Mouse (Mus musculus) forebrain, postnatal 0 days (tissue): ENCODE results near the gene Cyp27b1. TPM values are rescaled to one million over a fixed set of nuclear protein-coding genes. Genes with fewer than 3 reads are reported as not detected.

ENCODE experiments used
- ATAC-seq: fragments of 200-750 bp; cut with Nextera tagmentation; 2 replicates; pipeline ENCODE4 v1.8.0; 2017; ENCODE audit warnings: mild to moderate bottlenecking, moderate library complexity
- DNase-seq: peaks from one replicate; pipeline ENCODE4 v3.0.0-alpha.2; 2015
- H3K27ac ChIP-seq: fragments of 300-500 bp; sonication (generic); 2 replicates; pipeline ENCODE4 v1.5.1; 2014; ENCODE audit warnings: low read depth, mild to moderate bottlenecking, antibody characterized with exemption, low read length, moderate library complexity, mixed read lengths
- H3K27me3 ChIP-seq: fragments of 300-500 bp; sonication (generic); 2 replicates; pipeline ENCODE4 v1.6.1; 2014; ENCODE audit warnings: mild to moderate bottlenecking, low read length, mixed read lengths; ENCODE audit not compliant: insufficient read depth
- H3K36me3 ChIP-seq: fragments of 300-500 bp; sonication (generic); 2 replicates; pipeline ENCODE4 v1.6.1; 2014; ENCODE audit warnings: mild to moderate bottlenecking, moderate library complexity; ENCODE audit not compliant: insufficient read depth
- H3K4me1 ChIP-seq: fragments of 300-500 bp; sonication (generic); 2 replicates; pipeline ENCODE4 v1.6.1; 2014; ENCODE audit warnings: antibody characterized with exemption; ENCODE audit not compliant: insufficient read depth
- H3K4me2 ChIP-seq: fragments of 300-500 bp; sonication (generic); 2 replicates; pipeline ENCODE4 v1.6.1; 2014; ENCODE audit warnings: low read depth, mild to moderate bottlenecking, moderate library complexity
- H3K4me3 ChIP-seq: fragments of 300-500 bp; sonication (generic); 2 replicates; pipeline ENCODE4 v1.5.1; 2014; ENCODE audit warnings: low read depth, low read length, mixed read lengths
- H3K9ac ChIP-seq: fragments of 300-500 bp; sonication (generic); 2 replicates; pipeline ENCODE4 v1.6.1; 2014; ENCODE audit warnings: mild to moderate bottlenecking
- H3K9me3 ChIP-seq: fragments of 300-500 bp; sonication (generic); 2 replicates; pipeline ENCODE4 v1.6.1; 2016; ENCODE audit warnings: low read length
- CTCF ChIP-seq: sonication (generic); IDR thresholded peaks from 2 replicates; pipeline ENCODE4 v1.5.1; 2016; ENCODE audit warnings: antibody characterized with exemption, control low read depth, low read depth
- WGBS: fragments of 180-500 bp; shearing (Covaris S2); extraction: QIAGEN DNeasy Blood & Tissue Kit; methylation state at CpG from one replicate; pipeline ENCODE4 v1.1.7; 2014; 5-methylcytosine and 5-hydroxymethylcytosine counted together
- polyA plus RNA-seq: library from polyadenylated mRNA; unstranded; fragments of >200 nt; fragmentation: Nextera tagmentation; extraction: Ambion mirVana; gene quantifications from 2 replicates; pipeline ENCODE4 v1.2.1, GENCODE M21; 2015
- total RNA-seq: library from RNA; depleted of rRNA; stranded (reverse); fragments of >200 nt; gene quantifications from 2 replicates; pipeline ENCODE4 v1.2.3, GENCODE M21; 2014

Cyp27b1 gene
- total and polyA plus RNA-seq, 2 experiments from 2014 or later: 0.11 to 0.33 TPM

DNA sequence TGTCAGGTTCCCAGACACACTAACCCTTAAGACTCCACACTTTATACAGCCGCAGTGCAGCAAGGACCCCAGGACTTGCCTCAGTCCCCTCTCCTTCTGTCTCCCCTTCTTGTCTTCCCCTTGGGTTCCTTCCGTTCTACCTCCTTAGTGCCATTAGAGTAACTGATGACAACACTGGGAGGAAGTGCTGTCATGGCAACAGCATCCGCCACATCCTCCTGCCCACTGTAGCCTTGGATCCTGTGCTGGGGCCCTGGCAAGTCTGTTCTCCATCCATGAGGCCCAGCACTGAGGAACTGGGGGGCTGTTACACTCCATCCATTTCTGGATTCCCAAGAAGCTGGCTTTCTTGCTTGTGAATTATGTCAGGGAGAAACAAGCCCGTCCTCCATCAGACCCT, 28.0 kb downstream of the Cyp27b1 start:
- ATAC-seq (no peak), DNase-seq (no peak)
- Histone ChIP-seq H3K27ac (0 out of 2 replicates have a peak overlapping the region, but pooled peaks have one; percentile 4), H3K9me3 (no peaks in the 10 kb centered on the region), H3K9ac (no peak overlapping the region), H3K4me3 (no peak overlapping the region), H3K36me3 (no peaks in the 10 kb centered on the region), H3K4me1 (0 out of 2 replicates have a peak, but pooled peaks cover 9% of the 10 kb centered on the region), H3K27me3 (no peaks in the 10 kb centered on the region), H3K4me2 (0 out of 2 replicates have a peak overlapping the region, but pooled peaks have one; percentile 10)
- no peak for TF ChIP-seq CTCF
- 39% methylated on average over 4 of the region's 4 CpGs for WGBS

DNA sequence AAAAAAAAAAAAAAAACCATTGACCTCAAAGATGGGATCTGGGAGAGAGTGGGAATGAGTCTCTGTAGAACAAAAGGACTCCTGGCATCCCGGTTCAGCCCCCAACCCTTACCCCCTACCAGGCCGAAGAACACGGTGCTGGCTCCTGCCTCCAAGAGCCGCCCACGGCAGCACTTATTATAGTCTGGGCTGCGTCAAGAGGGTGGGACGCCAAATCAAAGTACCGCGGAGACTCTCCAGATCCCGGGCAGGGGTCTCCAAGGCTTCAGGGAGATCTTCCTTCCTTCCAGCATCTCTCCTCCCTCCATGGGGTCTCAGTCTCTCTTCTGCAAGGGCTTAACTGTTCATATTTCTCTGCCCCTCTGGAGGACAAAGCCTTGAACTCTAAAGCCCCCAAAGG, 29.5 kb downstream of the Cyp27b1 start:
- no peak for TF ChIP-seq CTCF
- peak overlapping the region; percentile 90 for H3K9ac ChIP-seq
- H3K9me3 ChIP-seq: no peaks in the 10 kb centered on the region
- H3K27ac ChIP-seq: peak overlapping the region; percentile 89
- H3K4me2 ChIP-seq: peak overlapping the region; percentile 97
- WGBS: 6% methylated on average over 10 of the region's 10 CpGs
- H3K4me3 ChIP-seq: peak overlapping the region; percentile 87
- no peaks in the 10 kb centered on the region for H3K27me3 ChIP-seq
- no peaks in the 10 kb centered on the region; the same call in 1 of the 2 replicates for H3K36me3 ChIP-seq
- DNase-seq (no peak), ATAC-seq (peak; percentile 4)
- peaks cover 20% of the 10 kb centered on the region for H3K4me1 ChIP-seq

DNA sequence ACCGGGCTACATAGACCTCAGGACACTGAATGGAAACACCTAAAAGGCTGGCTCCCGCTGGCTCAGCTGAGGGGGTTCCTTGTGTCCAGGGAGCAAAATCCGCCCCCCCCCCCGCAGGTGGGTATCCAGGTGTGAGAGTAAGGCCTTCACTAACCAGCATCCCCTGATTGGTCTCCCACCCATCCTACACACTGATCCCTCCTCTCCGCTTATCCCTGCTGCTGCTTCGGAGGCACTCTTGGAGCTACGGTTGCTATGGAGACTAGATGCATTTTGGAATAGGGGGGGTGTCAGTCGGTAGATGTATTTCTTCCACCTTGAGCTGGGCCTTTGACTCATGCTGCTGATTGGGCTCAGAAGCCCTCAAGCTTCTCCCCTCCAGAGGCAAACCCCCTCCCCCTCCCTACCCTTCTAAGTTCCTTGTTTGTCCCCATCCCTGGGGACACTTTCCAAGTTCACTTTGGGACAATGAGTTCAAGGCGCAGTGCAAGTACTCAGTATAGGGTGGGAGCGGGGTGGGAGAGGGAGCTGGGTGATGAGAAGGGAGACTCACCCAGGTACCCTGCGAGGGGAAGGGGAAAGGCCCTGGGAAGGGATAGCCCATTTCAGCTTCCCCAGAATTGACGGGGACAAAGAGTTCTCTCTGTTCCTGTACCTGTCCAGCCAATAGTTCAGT, 30.1 kb downstream of the Cyp27b1 start:
- Histone ChIP-seq H3K9ac (peak overlapping the region; percentile 90), H3K4me1 (peaks cover 25% of the 10 kb centered on the region), H3K4me2 (peak overlapping the region; percentile 97), H3K27ac (peak overlapping the region; percentile 89), H3K4me3 (peak overlapping the region; percentile 87), H3K36me3 (peaks cover 6% of the 10 kb centered on the region; the same call in 1 of the 2 replicates), H3K27me3 (peaks cover 4% of the 10 kb centered on the region; the same call in 1 of the 2 replicates), H3K9me3 (no peaks in the 10 kb centered on the region)
- TF ChIP-seq CTCF: no peak
- 2% methylated on average over 12 of the region's 12 CpGs for WGBS
- ATAC-seq (peak; percentile 76), DNase-seq (peak; percentile 80)

DNA sequence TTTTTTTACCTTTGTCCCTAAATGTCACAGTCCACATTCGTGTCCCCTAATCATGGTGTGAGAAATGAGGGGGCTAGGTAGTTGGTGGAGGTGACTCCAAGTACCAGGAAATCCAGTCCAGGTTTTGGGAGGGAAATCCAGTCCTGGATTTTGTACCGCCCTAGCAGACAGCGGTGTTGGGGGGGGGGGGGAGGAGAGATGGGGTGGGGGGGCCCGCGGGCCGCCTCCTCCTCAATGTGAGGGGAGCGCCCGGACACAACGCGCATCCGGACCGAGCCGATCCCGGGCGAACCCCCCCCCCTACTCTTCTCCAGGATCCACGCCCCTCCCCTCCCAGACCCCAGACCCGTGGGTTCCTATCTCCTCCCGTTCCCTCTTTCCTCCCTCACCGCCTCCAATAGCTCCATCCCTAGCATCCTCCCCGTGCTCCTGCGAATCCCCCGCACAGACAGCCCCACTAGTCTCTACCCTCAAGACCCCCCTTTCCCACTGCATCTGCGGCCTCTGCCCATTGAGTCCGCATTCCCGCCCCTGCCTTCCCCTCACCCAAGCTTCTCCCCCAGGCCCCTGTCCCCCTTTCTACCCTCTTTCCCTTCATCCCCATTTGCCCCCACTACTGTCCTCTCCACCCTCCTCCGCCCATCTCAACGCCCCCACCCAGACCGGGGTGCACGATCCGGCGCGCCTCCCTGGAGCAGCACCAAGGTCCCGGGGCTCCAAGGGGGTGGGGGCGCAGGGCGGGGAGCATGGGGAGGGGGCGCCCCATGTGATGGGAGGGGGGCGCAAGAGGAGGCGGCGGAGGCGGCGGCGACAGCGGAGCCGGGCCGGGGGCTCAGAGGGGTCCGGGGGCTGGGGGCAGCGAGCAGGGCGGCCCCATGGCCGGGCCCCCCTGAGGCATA, 30.9 kb downstream of the Cyp27b1 start:
- peak; percentile 92 for DNase-seq
- TF ChIP-seq CTCF: no peak
- ATAC-seq: peak; percentile 75
- WGBS: under 1% methylated on average over 28 of the region's 49 CpGs
- H3K9me3 ChIP-seq: no peaks in the 10 kb centered on the region
- H3K4me2 ChIP-seq: peak overlapping the region; percentile 97
- H3K27ac ChIP-seq: peak overlapping the region; percentile 89
- H3K4me1 ChIP-seq: peaks cover 25% of the 10 kb centered on the region
- peak overlapping the region; percentile 87 for H3K4me3 ChIP-seq
- H3K9ac ChIP-seq: peak overlapping the region; percentile 90
- H3K27me3 ChIP-seq: peaks cover 4% of the 10 kb centered on the region; the same call in 1 of the 2 replicates
- H3K36me3 ChIP-seq: peaks cover 9% of the 10 kb centered on the region; the same call in 1 of the 2 replicates

DNA sequence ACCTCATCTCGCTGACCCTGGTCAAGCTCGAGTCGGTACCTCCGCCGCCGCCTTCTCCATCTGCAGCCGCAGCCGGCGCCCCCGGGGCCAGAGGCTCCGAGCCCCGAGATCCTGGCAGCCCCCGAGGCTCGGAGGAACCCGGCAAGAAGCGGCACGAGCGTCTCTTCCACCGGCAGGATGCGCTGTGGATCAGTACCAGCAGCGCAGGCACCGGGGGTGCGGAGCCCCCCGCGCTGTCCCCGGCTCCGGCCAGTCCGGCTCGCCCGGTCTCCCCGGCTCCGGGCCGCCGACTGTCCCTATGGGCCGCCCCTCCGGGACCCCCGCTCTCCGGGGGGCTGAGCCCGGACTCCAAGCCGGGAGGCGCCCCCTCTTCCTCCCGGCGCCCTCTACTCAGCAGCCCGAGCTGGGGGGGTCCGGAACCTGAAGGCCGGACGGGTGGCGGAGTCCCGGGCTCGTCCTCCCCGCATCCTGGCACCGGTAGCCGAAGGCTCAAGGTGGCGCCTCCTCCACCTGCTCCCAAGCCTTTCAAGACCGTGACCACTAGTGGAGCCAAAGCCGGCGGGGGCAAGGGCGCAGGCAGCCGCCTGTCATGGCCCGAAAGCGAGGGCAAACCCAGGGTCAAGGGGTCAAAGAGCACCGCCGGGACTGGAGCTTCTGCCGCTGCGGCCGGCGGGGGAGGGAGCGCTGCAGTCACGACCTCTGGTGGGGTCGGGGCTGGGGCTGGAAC, 31.8 kb downstream of the Cyp27b1 start:
- peak overlapping the region; percentile 89 for H3K27ac ChIP-seq
- H3K4me3 ChIP-seq: peak overlapping the region; percentile 87
- H3K4me2 ChIP-seq: peak overlapping the region; percentile 97
- ATAC-seq (peak; percentile 14; the same call in 1 of the 2 replicates), DNase-seq (peak; percentile 78)
- H3K4me1 ChIP-seq: peaks cover 25% of the 10 kb centered on the region
- TF ChIP-seq CTCF: peak; percentile 63
- H3K36me3 ChIP-seq: peaks cover 18% of the 10 kb centered on the region
- H3K27me3 ChIP-seq: peaks cover 4% of the 10 kb centered on the region; the same call in 1 of the 2 replicates
- under 1% methylated on average over 67 of the region's 70 CpGs for WGBS
- H3K9ac ChIP-seq: peak overlapping the region; percentile 90
- no peaks in the 10 kb centered on the region for H3K9me3 ChIP-seq
